Mouse (Mus musculus): ENCODE measurements around the gene Fam122c.

DNA sequence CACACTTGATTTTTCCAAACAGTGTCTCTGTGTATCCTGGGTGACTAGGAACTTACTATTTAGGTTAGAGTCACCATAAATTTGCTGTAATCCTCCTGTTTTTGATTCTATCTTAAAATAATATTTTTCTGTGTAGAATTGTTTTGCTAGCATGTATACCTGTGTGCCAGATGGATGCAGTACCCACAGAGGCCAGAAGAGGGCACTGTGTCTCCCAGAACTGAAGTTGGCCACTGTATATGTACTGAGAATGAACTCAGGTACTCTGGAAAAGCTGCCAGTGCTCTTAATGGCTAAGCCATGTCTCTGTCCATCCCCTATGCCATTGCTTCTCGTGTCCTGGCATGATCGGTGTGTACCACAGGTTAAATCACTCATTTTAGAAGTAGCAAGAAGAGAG lies 68.3 kb downstream of the Fam122c start:
- TF ChIP-seq POLR2A (IDR thresholded peaks at IDR 0.05; ENCODE audit: borderline replicate concordance, control insufficient read depth, low read depth, low read length) (no peak), CTCF (IDR thresholded peaks at IDR 0.05; ENCODE audit: control insufficient read depth, insufficient read depth, low read length) (peak; percentile 68)

Data from bone marrow, adult 2 months (tissue).